Mouse (Mus musculus) ES-Bruce4 (cell line): ENCODE data around the gene Zfp787.

Experiments
- CTCF ChIP-seq: IDR thresholded peaks from one replicate; pipeline ENCODE4 v1.8.1; 2011; ENCODE audit warnings: low read depth, low read length
- POLR2A ChIP-seq: IDR thresholded peaks from one replicate; pipeline ENCODE4 v1.8.1; 2011; ENCODE audit warnings: low read length; ENCODE audit not compliant: insufficient read depth

DNA sequence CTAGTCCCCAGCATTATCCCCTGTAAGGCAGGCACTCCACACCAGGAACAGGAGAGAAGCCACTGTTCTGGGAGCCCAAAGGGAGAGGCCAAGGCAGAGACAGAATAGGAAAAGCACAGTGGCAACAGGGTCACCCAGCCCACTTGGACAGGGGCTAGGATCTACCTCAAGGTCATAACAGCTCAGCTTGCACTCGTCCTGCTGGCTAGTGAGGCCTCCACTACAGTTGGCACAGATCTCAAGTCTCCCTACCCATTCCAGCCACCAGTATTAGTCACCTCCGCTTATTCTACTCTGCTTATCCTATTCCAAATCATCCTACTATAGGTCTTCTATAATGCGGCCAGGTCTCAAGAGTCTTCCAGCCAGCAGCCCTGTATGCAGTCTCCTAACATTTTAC is 2.7 kb downstream of the Zfp787 start:
- TF ChIP-seq POLR2A, result no peak
- no peak for TF ChIP-seq CTCF
